Mouse (Mus musculus) right cerebral cortex, postnatal 10 days (tissue): ENCODE results near the gene Lins1.

Source experiments
- DNase-seq, 2 experiments: peaks; one replicate each; pipeline ENCODE4 v3.0.0; 2021; ENCODE audit warnings: low spot score in 2 of 2

Gene Lins1

DNA sequence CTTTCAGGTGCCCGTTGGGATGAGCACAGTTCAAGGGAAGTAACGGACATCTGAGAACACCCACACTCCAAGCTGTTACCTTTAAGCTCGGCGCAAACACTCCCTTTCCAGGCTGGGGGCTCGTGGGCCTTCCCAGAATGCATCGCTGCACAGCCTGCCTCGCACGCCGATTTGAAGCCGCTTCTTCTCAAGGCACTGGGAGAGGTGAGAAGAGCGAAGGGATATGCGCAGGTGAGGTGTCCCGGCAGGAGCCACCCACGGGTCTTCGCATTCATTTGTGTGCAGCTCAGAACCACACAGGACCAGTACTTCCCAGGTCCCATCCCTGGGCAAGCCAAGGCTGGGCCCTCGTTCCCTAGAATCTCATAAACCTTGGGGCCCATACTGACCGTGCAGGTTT is 43.7 kb downstream of the Lins1 start:
- no peak for DNase-seq

DNA sequence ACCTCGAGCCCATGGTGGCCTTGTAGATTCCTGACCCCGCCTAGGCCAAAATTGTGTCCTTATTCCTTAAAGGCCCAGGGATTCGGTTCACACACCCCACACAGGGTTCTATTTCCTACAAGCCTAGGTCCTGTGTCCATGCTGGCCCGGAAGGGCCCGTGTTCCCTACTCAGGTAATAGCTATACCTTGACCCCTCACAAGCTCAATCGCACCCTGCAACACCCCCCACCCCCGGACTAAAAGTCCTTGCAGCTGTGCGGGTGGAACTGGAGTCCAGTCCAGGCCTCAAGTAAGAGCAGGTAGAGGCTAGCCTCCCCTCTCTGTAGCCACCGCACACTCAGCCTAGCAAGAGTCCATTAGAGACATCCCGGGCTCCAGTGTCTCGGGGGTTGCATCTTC is 44.2 kb downstream of the Lins1 start:
- no peak for DNase-seq

GRCm38 (mm10) chr7:66734466-66734865 is 44.8 kb downstream of the Lins1 start:
- DNase-seq: no peak

DNA sequence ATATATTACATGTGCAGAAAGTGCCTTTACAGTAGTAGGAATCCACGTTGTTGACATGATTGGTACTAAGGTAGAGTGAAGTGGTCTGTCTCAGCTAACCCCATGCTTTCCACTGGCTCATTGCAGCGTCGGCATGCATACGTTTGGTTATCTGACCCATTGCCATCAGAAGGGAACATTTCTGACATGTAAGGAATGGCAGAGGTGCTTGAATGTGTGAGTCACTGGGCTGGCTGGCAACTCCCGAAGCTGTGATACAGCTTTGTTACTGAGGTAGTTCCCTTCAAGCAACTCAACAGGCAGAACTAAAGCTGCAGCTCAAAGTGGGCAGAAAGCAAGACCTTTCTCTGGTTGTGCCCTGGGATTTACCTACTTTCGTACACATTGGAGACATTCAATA is 45.3 kb downstream of the Lins1 start:
- DNase-seq: no peak

GRCm38 (mm10) chr7:66737418-66737817 is 47.7 kb downstream of the Lins1 start:
- DNase-seq: no peak

GRCm38 (mm10) chr7:66741008-66741407 is 51.3 kb downstream of the Lins1 start:
- DNase-seq: no peak

DNA sequence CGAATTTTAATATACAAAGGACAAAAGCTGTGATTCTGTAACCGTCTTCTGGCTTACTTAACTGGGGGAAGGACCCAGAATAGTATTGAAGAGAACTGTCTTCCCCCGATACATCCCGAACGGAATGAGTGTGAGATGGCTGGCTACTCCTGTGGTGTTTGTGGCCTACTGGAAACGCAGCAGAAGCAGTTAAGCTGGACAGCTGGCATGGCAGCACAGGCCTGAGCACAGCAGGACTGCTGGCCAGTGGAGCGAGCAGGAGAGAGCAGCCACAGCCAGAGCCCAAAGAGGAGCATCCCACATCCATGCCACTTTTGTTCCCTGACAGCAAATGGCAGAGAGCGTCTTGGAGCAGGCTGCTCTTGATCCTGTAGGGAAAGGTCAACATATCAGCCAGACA is 51.7 kb downstream of the Lins1 start:
- no peak for DNase-seq

DNA sequence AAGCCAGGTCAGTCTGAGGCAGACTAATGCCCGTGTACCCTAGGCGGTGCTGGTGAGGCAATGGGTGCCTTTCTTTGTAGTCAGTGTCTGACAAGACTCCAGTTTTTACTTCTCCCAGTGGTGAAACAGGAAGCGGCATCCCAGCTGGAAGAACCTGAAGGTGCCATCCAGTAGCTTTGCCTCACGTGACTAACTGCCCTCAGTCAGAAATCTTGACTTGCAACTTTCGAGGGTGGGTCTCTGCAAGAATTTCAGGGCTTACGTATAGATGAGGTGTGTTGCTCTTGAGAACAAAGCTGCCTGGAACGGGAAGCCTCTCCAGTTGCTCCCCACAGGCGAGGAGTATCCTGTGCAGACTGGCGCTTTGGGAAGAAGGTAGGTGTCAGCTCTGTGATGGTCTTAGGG is 53.7 kb downstream of the Lins1 start, which contains the start of gene Cers3:
Cers3 (plus strand) TSS at position 128 of the 405 bp plus-strand sequence.
- DNase-seq: no peak

DNA sequence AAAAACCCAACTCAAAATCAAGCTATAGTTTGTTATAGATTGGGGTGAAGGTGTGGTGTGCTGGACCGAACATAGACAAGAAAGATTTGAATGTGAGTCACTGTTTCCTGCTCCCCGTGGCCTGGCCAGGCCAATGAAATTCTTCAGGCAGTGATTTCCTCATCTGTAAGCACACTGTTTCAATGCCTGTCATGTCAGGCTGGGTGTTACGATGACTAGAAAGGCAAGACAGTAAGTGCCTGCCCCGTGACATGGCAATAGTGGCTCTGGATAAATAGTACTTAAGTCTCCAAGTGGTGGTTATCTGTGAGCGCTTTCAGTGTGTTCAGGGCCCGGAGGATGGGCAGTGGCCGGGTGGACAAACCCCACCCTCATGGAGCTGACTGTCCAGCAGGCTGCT is 57.3 kb downstream of the Lins1 start:
- DNase-seq: no peak

- DNase-seq: no peak
Measured at GRCm38 (mm10) chr7:66749998-66750397, 60.3 kb downstream of the Lins1 start.

DNA sequence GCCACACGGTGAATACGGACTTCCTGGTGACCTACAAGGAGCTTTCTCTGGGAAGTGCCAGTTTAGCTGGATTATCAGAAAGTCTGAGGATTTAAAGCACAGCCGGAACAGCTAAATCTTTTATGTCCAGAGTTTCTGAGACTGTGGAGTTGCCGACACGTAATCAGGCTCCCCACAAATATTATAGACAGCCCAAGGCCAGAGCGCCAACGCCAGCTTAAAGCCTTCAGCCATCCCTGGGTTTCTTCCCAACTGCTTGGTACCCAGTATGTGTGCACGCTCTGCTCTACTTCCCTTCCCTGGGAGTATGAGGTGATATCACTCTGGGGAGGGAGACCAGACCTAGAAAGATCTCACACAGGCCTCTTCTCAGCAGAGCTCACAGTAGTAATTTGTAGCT is 64.1 kb downstream of the Lins1 start:
- DNase-seq: no peak

- DNase-seq: no peak
Measured at GRCm38 (mm10) chr7:66755611-66756010, 65.9 kb downstream of the Lins1 start.
